Mouse (Mus musculus): ENCODE results near the gene Art4.
"Not testable (repeated sequence)": the region's sequence is repeated elsewhere in the genome, so short reads cannot be mapped to it uniquely, and the experiment has no call there.

The Art4 gene

DNA sequence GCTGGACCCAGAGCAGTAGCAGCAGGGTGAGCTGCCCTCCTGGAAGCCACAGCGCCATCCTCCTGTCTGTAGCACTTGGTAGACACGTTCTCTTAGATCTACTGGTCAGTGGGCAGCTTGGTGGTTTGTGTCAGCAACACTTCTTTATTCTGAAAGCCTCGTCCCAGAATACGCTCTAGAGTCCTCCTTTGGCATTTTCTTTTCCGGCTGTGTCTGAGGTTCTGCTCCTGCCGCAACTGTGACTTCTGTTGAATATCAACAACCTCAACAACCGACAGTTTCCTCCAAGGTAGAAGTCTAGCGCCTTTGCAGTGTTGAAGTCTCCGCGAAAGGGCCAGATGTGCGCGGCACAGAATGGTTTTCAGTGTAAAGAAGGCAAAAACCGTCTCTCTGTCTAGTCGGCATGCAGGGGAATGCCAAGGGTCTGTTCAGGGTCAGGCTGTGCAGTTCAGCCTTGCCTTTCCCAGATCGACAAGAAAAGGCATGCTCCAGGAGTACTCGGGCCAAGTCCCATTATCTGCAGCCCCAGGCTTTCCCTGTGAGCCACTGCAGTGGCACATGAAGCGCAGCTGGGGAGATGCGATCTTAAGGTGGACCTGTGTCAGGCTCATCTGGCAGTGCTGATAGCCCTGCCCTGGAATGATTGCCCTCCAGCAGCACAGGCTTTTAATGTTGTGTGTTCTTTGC, at the start of gene Art4:
Art4 (minus strand) TSS at position 548 of the 687 bp plus-strand sequence.
- DNase-seq (ENCODE audit: low read depth, low spot score) = no peak

DNA sequence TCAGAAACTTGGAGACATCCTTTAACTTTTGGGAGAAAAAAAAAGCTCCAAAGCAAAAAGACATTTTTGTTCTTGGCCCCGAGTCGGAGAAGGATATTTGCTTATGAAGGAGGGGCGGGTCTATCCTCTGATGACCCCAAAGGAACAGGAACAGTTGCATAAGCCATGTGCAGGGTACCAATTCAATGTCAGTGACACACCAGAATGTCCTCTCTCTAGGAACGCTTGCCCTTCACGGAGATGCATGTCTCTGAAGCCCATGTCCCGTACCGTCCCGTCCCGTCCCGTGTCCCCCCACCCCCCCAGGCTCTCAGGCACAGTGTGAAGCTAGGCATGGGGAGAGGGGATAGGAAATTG, 49.4 kb upstream of the Art4 start:
- DNase-seq (ENCODE audit: low read depth, low spot score) = no peak

DNA sequence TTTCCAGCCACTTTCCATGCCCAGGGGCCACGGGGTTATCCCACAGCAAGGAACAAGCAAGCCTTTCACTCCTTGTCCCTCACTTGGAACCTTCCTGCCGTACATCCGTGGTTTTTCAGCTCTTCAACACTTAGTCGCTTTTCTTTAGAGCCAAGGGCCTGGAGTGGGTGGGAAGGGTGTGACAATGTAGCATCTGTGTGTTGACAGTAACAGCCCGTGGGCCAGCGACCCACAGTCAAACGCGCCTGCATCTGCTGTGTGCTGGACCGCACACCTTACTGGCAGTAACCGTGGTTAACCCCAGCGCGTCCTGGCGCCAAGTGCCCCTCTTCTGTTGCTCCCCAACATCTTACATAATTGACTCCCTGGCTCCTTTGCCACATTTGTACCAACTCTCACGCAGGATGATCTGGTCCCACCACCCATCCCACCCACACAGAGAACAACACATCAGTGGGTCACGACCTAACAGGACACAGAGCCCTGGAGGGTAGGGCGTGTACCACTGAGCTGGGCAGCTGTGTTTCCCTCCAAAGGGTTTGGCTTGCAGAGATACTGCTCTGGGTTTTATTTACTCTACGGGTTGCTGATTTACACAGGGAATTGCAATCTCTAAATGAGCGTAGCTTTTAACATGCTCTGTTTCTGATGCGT, 48.9 kb upstream of the Art4 start:
- no peak for DNase-seq (ENCODE audit: low read depth, low spot score)

DNA sequence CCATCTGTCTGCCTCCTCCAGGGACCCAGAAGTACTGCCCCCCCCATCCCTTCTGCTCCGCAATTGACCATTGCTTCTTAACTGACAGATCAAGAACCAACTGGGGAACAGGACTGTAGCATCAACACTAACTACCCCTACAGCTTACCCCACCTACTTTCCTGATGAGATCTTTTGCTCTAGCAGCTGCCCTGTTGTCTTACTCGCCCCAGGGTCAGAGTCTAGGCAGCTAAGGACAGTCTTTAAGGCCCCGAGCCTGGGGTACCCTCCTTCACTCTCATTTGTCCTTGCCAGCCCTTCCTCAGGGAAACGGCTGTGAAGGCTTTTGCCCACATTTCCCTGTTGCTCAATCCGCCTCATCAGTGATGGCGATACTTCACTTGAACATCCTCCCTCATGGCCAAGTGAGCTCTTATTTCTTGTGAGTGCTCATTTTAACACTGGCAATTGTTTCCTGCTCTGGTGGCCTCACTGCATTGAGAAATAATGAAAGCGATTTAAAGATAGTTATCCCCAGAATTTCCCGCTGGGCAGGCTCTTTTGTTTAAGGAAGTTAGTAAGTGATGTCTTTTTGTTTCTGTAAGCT, 46.4 kb upstream of the Art4 start:
- no peak for DNase-seq (ENCODE audit: low read depth, low spot score)

DNA sequence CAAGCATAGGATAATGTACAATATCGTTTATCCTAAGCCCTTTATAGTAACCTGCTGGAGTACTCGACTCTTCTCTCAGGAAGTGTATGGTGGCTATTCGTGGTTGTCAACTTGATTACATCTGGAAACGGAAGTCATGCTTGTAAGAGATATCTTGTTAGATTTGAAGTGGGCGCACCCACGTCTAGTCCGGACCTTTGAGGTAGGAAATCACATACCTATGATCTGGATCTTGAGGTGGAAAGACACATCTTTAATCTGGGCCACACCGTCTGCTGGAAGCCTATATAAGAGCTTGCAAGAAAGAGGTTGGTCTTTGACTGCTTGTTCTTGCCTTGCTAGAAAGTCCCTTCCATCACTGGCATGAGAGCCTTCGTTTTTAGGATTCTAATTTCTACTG, 45.0 kb upstream of the Art4 start:
- DNase-seq (ENCODE audit: low read depth, low spot score) = no peak

DNA sequence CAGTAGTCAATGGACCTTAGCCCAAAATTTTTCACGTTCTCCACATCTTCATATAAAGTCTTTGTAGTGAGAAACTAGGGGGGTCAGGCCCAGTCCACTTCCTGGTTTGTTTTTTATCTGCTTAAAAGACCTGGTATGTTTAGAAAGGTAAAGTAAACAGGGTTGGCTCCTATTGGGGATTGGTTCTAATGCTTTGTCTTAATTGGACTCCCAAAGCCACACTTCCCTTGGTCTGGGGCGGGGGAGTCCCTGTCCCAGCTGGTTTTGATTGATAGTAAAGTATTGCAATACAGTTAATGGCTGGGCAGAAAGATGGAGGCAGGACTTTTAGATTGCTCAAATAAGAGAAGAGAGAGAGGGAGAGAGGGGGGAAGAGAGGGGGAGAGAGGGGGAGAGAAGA, 43.5 kb upstream of the Art4 start:
- no peak for DNase-seq (ENCODE audit: low read depth, low spot score)

DNA sequence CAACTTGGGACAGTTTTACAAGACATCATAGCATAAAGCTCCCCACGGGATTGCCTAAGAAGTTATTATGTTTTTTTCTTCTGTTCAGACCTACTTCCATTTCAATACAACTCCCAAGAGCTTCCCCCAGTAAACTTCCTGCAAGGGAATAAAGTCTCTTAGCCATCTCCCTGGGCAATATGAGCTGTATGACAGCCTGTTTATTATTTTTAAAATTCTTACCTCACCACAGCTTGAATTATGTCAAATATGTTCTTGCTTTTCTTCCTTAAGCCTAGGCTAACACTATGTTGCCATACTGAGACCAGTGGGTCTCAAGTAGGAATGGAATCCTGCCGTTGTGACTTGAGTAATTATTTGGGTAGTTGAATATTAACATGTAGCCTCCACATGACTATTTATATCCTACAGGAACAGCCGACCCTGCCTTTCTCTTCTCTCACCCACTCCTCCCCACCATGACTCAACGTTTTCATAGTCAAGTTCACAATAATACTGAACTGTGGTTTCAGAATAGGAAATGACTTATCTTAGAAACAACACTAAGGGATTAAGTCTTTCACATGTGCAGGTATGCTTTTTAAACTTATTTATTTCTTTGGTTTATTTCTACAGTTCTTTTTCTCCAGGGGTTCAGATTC, 43.0 kb upstream of the Art4 start:
- DNase-seq (ENCODE audit: low read depth, low spot score) = no peak

DNA sequence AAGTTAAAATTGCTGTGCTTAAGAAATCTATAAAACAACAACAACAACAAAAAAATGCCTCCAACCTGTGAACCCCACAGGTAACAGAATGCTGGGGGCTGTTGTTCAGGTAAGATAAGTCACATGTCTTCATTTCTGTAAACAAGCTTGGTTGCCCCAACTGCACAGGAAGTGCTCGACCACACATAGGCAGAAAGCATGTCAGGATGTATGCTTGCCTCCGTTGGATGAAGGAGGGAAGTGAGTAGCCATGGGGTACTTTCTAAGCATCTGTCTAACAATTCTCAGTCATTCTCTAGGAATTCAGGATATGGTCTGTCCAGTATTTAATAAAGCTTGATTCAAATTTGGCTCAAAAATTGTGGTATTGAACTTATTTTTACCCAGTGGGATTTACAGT, 41.4 kb upstream of the Art4 start:
- DNase-seq (ENCODE audit: low read depth, low spot score) = no peak

DNA sequence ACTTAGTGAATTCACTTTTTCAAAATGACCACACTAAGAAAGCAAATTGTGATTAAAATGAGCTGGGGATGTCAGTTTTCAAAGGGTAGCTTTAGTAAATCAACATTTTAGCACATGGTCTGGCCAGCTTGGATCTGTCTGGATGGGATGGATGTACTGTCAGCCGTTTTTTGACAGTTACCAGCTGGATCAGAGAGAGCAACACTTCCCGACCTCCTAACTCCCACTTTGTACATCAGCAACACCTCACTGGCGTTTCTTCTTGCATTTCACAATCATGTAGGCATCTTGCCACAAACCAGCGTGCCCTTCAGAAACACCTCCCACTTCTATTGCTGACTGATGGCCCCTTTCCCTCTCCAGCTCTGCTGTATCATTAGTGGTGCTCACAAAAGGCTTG, 40.7 kb upstream of the Art4 start:
- DNase-seq (ENCODE audit: low read depth, low spot score) = no peak

DNA sequence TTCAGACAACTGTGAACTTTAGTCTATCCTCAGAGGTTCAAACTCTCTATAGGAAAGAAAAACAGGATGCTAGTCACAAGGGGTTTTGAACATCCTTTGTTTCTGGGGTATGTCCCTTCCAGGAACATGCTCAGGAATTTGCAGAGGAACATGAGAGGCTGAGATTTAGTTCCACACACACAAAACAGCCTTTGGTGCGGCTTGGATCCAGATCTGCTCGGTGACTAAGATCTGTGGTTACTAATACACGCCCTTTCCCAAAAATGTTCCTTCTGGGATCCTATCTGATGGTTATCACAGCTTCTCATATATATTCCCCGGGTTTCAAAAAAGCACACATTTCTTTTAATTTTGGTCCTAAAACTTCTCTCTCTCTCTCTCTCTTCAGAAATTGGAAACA, 40.3 kb upstream of the Art4 start:
- DNase-seq (ENCODE audit: low read depth, low spot score) = no peak

DNA sequence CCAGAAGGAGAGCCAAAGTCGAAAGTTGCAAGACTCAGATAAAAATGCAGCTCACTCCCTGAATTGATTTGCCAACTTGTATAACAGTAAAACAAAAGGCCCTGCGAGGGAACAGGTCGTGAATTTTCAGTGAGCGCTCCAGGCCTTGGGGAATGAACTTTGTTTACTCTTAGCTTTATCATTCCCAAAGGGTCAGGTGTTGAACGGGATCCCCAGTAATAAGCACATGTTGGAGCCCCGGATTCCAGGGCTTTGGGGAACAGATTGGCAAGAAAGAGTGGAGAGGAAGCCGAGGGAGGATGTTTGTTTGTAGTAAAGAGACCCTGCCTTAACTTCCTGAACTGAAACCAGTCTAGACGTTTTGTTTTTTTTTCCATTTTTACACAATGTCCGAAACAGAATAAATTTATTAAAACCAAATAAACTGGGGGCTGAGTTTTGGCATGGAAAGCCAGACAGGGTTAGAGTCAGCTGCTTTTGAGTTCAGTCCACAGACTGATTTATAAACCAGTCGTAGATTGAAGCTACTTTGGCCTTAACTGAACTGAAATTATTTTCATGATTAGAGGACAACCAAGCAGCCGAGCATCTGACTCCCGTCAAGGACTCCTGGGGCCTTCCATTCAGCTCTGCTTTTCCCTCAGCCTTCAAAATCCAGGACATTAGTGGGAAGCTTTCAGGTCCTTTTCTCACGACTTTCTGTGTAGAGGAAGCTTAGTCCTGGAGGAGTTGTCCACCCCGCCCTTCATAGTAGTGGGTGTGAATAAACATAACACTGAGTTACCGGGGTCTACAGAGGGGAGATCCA, 37.2 kb upstream of the Art4 start:
- DNase-seq (ENCODE audit: low read depth, low spot score) = no peak

DNA sequence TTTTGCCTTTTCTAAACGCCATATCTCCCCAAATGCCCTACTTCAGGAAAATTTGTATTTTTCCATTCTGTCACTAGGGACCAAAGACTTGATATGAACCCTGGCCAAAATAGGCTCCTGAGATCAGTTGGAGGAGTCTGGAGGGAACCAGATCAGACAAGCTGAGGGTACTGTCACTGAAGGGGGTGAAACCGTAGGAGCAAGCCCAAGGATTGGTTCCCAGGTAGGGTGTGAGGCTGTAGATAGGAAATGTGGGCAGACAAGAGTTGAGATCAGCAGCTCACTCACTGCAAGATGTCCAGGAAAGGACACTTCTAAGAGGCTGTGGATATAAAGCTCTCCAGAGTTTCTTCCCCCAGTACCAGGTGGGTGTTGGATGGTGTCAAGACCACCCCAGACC, 34.5 kb upstream of the Art4 start:
- no peak for DNase-seq (ENCODE audit: low read depth, low spot score)

DNA sequence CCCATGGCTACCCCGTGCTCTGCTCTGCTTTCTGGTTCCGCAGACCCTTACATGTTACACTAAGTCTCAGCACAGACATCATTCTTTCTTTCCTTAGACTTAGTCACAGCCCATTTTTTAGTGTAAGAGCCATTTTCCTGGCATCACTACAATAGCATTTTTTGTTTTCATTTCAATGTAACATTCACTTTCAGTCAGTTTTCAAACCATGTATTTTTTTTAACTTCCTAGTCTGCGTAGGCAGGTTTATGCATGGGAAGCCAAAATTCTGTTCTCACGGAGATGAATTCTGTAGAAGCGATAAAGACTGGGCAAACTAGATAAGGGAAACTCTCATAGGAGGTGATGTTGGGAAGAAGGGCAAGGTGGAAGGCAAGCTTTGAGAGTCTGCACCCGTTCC, 32.0 kb upstream of the Art4 start:
- DNase-seq (ENCODE audit: low read depth, low spot score) = no peak

DNA sequence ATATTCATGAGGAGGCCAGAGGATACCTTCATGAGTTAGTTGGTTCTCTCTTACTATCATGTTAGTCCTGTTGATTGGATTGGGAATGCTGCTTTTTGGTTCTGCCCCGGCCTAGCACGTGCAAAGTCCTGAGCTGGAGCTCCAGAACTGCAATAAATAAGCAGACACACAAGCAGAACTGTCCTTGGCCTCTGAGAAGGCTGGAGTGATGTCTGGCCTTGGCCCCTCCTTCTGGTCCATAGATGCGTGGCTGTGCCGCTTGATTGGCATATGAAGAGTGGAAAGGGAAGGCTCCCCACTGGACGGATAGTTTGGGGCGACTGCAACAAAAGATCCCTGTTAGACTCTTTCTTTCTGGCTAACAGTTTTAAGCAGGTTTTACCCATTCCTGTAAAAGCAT, 31.5 kb upstream of the Art4 start:
- no peak for DNase-seq (ENCODE audit: low read depth, low spot score)

DNA sequence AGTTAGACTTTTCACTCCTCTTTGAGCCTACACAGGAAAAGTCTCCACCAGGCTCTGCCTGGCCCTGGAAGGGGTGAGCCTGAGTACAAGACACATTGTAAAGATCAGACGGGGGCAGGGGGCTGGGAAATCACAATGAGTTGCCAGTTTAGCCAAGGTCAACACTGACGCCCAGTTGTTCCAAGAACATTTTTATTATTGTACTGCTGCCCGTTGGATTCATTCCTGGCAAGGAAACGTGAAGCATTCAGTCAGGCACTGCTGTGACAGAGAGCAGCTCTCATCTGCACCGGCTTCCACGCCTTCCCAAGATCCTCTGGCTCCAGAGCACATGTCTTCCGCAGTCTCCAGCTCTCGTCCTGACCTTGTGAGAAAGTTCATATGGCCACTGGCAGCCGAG, 30.3 kb upstream of the Art4 start:
- no peak for DNase-seq (ENCODE audit: low read depth, low spot score)

DNA sequence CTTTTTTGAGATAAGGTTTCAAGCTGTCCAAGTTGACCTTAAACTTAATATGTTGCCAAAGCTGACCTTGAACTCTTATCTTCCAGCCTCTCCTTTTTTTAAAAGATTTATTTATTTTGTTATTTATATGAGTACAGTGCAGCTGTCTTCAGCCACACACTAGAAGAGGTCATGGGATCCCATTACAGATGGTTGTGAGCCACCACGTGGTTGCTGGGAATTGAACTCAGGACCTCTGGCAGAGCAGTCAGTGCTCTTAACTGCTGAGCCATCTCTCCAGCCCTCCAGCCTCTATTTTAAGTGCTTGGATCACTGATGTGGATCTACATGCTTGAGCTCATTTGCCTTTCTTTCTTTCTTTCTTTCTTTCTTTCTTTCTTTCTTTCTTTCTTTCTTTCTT, 27.2 kb upstream of the Art4 start:
- not testable (repeated sequence) for DNase-seq (ENCODE audit: low read depth, low spot score)

DNA sequence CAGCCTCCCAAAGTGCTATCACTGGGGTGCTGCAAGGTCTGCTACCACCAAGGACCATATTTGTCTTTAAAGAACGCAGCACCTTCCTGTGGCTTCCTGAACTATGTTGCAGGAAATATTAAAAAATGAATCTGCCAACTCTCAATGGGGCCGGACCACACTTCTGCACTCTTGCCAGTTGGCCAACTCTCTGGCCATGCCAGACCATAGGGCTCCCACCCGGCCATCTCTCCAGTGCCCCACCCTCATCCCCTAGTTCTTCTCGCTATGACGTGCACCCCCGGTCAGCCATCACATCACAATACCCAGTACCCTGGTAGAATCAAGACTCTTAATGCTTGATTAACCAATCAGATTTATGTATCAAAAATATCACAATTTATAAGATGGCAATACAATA, 26.4 kb upstream of the Art4 start:
- no peak for DNase-seq (ENCODE audit: low read depth, low spot score)

DNA sequence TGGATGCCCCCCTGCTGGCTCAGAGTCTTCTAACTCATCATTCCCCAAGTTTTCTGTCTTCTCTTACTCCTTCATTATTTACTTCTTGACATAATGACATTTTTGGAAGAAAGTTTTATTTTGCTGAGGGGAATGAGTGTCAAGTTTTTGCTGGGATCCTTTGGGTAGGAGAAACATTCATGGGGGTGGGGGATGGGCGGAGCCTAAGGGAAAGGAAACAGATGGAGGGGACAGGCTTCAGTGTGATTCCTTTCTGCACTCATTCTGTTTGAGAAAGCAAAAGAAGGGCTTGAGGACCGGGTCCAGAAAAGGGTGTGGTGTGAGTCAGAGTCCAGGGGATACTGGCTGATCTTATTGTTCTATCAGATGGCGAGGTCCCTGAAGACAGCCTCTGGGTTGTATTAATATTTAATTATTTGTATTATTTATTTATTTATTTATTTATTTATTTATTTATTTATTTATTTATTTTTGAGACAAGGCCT, 25.9 kb upstream of the Art4 start:
- no peak for DNase-seq (ENCODE audit: low read depth, low spot score)

DNA sequence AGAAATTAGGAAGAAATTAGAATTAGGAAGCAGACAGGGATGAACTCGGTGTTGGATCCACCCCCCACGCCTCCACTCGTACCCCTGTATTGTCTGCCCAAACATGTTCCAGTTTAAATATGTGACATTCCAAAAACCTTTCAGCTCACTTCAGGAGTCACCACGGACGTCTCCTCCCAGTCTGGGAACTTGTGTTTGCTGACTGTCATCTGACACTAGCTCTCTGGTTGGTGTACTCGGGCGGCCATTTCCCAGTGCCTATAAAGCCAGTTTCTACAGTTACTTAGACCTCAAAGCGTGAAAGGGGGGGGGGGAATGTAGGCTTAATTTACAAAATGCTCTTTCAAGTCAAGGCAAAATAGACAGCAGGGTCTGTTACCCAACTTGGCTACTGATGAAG, 24.1 kb upstream of the Art4 start:
- DNase-seq (ENCODE audit: low read depth, low spot score) = no peak

DNA sequence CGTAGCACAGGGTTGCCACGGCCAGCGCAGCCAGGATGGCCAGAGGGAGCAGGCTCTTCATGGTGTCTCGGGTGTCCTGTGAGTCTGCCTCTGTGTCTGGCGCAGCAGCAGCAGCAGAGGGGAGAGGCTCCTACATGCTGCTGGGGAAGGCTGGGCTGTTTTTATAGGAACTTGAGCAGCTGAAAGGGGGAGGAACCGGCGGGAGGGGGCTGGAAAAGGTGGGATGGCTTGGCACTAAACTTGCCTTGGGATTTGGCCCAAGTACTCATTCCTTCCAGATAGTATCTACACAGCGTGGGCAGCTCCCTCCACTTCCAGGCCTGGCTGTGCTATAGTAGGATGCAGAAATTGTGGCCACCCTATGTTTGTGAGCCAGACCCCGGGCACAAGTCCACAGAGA, 18.1 kb upstream of the Art4 start, which contains the start of gene Mgp:
Mgp (minus strand) TSS at position 154 of the 400 bp plus-strand sequence.
- DNase-seq (ENCODE audit: low read depth, low spot score) = no peak

DNA sequence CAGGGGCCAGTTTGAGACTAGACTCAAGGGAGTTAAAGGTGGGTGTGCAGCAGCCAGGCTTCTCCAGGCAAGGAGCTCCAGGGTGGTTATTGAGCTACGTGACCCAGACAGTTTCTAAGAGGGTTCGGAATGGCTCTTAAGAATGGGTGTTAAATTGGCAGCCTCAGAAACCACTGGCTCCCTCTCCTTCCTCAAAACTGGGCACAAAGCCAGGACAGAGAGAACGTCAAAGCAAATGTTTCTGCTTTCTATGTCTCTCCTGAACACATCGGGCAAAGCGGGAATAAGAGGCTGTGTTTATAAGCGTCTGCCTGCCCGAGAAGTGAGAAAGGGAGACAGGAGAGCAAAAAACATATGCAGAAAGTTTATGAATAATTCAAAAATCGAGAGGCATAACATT, 17.1 kb upstream of the Art4 start:
- no peak for DNase-seq (ENCODE audit: low read depth, low spot score)

DNA sequence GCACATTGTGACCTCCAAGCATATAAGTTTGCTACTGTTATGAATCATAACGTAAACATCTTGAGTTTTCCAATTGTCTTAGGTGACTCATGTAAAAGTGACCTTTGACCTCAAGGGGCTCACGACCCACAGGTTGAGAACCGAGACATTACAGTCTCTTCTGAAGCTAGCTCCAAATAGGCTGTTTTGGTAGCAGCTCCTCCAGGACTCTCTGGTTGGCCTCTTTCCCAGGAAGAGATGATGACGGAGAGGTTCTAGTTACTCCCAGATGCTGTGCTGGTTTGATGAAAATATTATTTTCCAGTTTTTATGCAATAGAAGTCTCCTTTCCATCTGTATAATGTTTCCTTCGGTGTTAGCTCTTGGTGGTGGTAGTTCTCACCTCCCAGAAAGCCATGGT, 11.4 kb upstream of the Art4 start:
- DNase-seq (ENCODE audit: low read depth, low spot score) = no peak
